In genomic region chr5:151054100-151054742, GRCm38 (mm10) we compare ENCODE assay signal across 10 mouse cellular contexts.
DNase-seq lines count a peak whose midpoint lies in the region; ATAC-seq lines count a peak whose summit lies in the region.
"Had no signal": no experiment of that assay in that cellular context is flagged by ENCODE, and none has a peak within 500 bp of the region (broad histone marks: within the 10 kb centered on the region; RNA-seq: fewer than 3 reads in every experiment).

No protein-coding gene starts in this region.

- H3K9me3 ChIP-seq in hindbrain, embryonic 12.5 days (replicated peaks): no peaks in the 10 kb centered on the region
- H3K9me3 ChIP-seq in hindbrain, embryonic 14.5 days (ENCODE audit: control insufficient read depth, low read length): no peaks in the 10 kb centered on the region
- H3K9me3 ChIP-seq in embryonic facial prominence, embryonic 13.5 days: no peaks in the 10 kb centered on the region; the same call in 1 of the 2 replicates
- peaks cover 4% of the 10 kb centered on the region; the same call in 1 of the 2 replicates for H3K9me3 ChIP-seq in limb, embryonic 13.5 days

- H3K27ac ChIP-seq in hindbrain, embryonic 12.5 days: no peak overlapping the region
- no peak overlapping the region for H3K27ac ChIP-seq in hindbrain, embryonic 14.5 days
- H3K27ac ChIP-seq in embryonic facial prominence, embryonic 13.5 days: peak overlapping the region; percentile 7; the same call in 1 of the 2 replicates
- no peak overlapping the region for H3K27ac ChIP-seq in limb, embryonic 13.5 days

- 38% methylated on average over 7 of the region's 7 CpGs for WGBS in hindbrain, embryonic 12.5 days
- WGBS in hindbrain, embryonic 14.5 days: 30% methylated on average over 7 of the region's 7 CpGs
- 17% methylated on average over 7 of the region's 7 CpGs for WGBS in embryonic facial prominence, embryonic 13.5 days
- 38% methylated on average over 7 of the region's 7 CpGs for WGBS in limb, embryonic 13.5 days

- H3K4me1 ChIP-seq in hindbrain, embryonic 12.5 days: peaks cover 16% of the 10 kb centered on the region
- no peaks in the 10 kb centered on the region; the same call in 1 of the 2 replicates for H3K4me1 ChIP-seq in hindbrain, embryonic 14.5 days (replicated peaks; ENCODE audit: control insufficient read depth, insufficient read depth, low read length)
- H3K4me1 ChIP-seq in embryonic facial prominence, embryonic 13.5 days: peaks cover 31% of the 10 kb centered on the region
- peaks cover 31% of the 10 kb centered on the region; the same call in 1 of the 2 replicates for H3K4me1 ChIP-seq in limb, embryonic 13.5 days

- no peaks in the 10 kb centered on the region for H3K27me3 ChIP-seq in hindbrain, embryonic 12.5 days
- H3K27me3 ChIP-seq in hindbrain, embryonic 14.5 days (ENCODE audit: control insufficient read depth, insufficient read depth, low read length): no peaks in the 10 kb centered on the region
- H3K27me3 ChIP-seq in embryonic facial prominence, embryonic 13.5 days: no peaks in the 10 kb centered on the region
- no peaks in the 10 kb centered on the region for H3K27me3 ChIP-seq in limb, embryonic 13.5 days

- no peak for DNase-seq in hindbrain, embryonic 14.5 days (ENCODE audit: low spot score)
- peak; percentile 75 for DNase-seq in NIH3T3 (ENCODE audit: low read depth)
- no peak for DNase-seq in thymus, postnatal 36 days
- DNase-seq in urinary bladder, adult 2 months (ENCODE audit: low spot score): no peak
- DNase-seq in cerebellum, adult 8-10 months: no peak
- DNase-seq: left cerebral cortex, postnatal 4 days had no signal

- 0 out of 2 replicates have a peak, but pooled peaks cover 3% of the 10 kb centered on the region for H3K36me3 ChIP-seq in hindbrain, embryonic 12.5 days
- H3K36me3 ChIP-seq in hindbrain, embryonic 14.5 days (replicated peaks; ENCODE audit: control insufficient read depth, insufficient read depth): no peaks in the 10 kb centered on the region
- H3K36me3 ChIP-seq in embryonic facial prominence, embryonic 13.5 days: peaks cover 11% of the 10 kb centered on the region
- H3K36me3 ChIP-seq in limb, embryonic 13.5 days: peaks cover 32% of the 10 kb centered on the region
- H3K36me3 ChIP-seq: G1E had no signal

- ATAC-seq in hindbrain, embryonic 12.5 days (ENCODE audit: low FRiP score): 0 out of 2 replicates have a peak, but pooled peaks have one; percentile 60
- ATAC-seq in hindbrain, embryonic 14.5 days (ENCODE audit: low FRiP score): no peak
- ATAC-seq in embryonic facial prominence, embryonic 13.5 days (ENCODE audit: insufficient number of reproducible peaks, insufficient read depth, low FRiP score, low TSS enrichment, low read depth): no peak
- peak; percentile 57; the same call in 1 of the 2 replicates for ATAC-seq in limb, embryonic 13.5 days (ENCODE audit: low FRiP score, low read depth)

- H3K4me3 ChIP-seq in hindbrain, embryonic 12.5 days: no peak overlapping the region
- H3K4me3 ChIP-seq in hindbrain, embryonic 14.5 days (replicated peaks; ENCODE audit: low read length): no peak overlapping the region
- no peak overlapping the region for H3K4me3 ChIP-seq in embryonic facial prominence, embryonic 13.5 days
- H3K4me3 ChIP-seq in limb, embryonic 13.5 days: no peak overlapping the region

- H3K4me2 ChIP-seq in hindbrain, embryonic 12.5 days (replicated peaks): no peak overlapping the region
- no peak overlapping the region for H3K4me2 ChIP-seq in hindbrain, embryonic 14.5 days (replicated peaks)
- H3K4me2 ChIP-seq in embryonic facial prominence, embryonic 13.5 days: no peak overlapping the region
- no peak overlapping the region for H3K4me2 ChIP-seq in limb, embryonic 13.5 days (replicated peaks)

- no peak overlapping the region for H3K9ac ChIP-seq in hindbrain, embryonic 12.5 days
- no peak overlapping the region for H3K9ac ChIP-seq in hindbrain, embryonic 14.5 days
- no peak overlapping the region for H3K9ac ChIP-seq in embryonic facial prominence, embryonic 13.5 days
- no peak overlapping the region for H3K9ac ChIP-seq in limb, embryonic 13.5 days

Comparison
In these comparisons a context has a peak if more than half of its experiments do, and no peak if none do; other contexts are left out.
1. ATAC-seq: peak in hindbrain, embryonic 12.5 days (single experiment) and limb, embryonic 13.5 days (single experiment); none in hindbrain, embryonic 14.5 days (single experiment) and embryonic facial prominence, embryonic 13.5 days (single experiment).